Mouse (Mus musculus): Measurements from ENCODE around the gene Bnc2.

Gene Bnc2

DNA sequence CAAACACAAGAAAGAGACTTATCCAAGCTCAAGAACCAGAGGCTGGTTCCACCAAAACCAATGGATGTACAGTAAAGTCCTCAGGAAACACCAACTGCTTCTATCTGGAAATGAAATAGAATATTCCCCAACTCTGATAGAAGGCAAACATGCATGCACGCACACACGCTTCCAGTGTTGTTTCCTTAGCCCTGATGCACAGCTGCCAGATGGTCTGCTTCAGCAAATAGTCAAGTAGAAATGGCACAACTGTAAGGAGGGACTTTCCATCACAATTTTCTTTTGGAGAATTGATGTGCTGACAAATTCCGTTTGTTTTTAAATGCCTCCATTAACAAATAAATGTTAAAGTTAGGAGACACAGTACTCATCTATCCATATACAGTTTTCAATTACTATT lies 247.1 kb downstream of the Bnc2 start:
- no peak for DNase-seq (ENCODE audit: low spot score)

GRCm38 (mm10) chr4:84411431-84411830 lies 263.6 kb downstream of the Bnc2 start:
- DNase-seq (ENCODE audit: low spot score) = no peak

GRCm38 (mm10) chr4:84407328-84408028 lies 267.6 kb downstream of the Bnc2 start:
- peak; percentile 10 for DNase-seq (ENCODE audit: low spot score)

- no peak for DNase-seq (ENCODE audit: low spot score)
These were observed 271.5 kb downstream of the Bnc2 start for GRCm38 (mm10) chr4:84403356-84404145.

DNA sequence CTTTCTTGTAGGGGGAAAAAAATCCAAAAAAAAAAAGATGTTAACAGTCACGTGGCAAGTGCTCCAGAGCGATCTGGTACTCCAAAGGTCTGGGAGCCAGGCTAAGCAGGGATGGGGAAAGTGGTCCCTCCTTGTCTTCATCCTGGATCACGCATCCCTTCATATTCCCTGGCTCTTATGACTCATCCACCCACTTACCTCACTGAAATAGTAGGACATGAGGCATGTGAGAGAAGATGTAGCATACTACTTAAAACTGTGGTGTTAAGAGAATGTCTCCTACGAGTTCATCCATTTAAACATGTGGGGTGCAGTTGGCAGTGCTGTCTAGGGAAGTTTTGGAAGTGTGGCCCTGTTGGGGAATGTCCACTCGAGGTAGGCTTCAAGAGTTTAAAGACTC lies 286.1 kb downstream of the Bnc2 start:
- no peak for DNase-seq (ENCODE audit: low spot score)

- DNase-seq (ENCODE audit: low spot score) = no peak
These were observed 289.9 kb downstream of the Bnc2 start for GRCm38 (mm10) chr4:84385156-84385555.

GRCm38 (mm10) chr4:84379289-84379688 lies 295.8 kb downstream of the Bnc2 start:
- DNase-seq (ENCODE audit: low spot score) = no peak

GRCm38 (mm10) chr4:84377513-84377912 lies 297.6 kb downstream of the Bnc2 start:
- DNase-seq (ENCODE audit: low spot score) = no peak

DNA sequence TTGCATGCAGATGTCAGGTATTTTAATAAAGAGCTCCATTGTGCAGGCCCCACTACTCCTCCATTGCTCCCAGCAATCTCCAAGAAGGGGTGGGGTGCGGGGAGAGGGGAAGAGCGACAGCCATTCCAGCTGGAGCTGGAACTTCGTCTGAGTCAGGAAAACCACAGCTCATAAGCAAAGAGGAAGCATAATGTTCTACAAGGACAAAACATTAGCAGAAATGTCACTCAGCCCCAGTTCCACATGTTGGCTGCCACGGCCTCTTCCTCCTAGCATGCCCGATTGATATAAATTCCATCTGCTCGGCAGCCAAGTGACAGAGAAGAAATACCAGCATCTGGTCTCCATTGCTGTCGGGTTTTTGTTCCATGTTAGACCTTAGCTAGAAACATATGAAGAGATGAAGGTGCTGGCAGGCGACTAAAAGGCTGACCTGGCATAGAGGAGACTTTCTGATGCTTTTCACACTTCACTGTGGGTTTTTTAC lies 312.7 kb downstream of the Bnc2 start:
- DNase-seq (ENCODE audit: low spot score) = no peak

DNA sequence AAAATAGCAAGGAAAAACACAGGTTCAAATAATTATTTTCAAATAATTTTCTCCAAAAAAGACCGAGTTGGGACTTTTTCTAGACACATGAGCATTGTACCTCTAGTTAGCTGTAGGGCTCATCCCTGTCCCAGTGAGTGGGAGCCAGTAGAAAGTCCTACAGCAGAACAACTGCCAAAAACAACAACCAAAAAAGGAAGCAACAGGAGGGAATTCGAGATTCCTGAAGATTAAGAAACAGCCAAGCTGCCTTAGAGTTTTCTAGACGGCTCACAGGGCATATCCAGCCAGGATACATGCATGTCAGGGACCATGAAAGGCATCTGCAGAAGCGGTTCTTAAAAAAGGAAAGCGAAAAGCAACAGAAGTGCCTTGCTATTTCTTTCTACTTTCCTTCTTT lies 313.9 kb downstream of the Bnc2 start:
- no peak for DNase-seq (ENCODE audit: low spot score)

DNA sequence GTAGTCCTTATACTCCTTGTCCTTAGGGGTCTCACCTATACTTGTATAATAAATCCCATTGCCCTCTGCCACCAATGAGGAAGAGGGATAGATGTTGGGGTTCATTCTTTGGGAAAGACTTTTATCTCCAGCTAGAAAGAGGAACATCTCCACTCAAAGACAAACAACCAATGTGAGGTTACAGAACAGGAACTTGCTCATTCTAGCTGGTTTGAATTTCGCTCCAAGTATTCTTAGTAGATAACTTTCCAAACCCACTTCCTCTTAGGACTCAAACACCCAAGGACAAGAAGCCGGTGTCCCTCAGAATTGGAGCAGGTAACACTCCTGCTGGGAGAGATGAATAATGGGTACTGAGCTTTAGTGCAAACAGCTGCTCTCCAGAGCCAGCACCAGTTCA lies 315.1 kb downstream of the Bnc2 start:
- DNase-seq (ENCODE audit: low spot score) = no peak

- no peak for DNase-seq (ENCODE audit: low spot score)
These were observed 316.9 kb downstream of the Bnc2 start for GRCm38 (mm10) chr4:84358204-84358603.

GRCm38 (mm10) chr4:84357382-84357781 lies 317.7 kb downstream of the Bnc2 start:
- no peak for DNase-seq (ENCODE audit: low spot score)

GRCm38 (mm10) chr4:84356468-84357153 lies 318.5 kb downstream of the Bnc2 start:
- no peak for DNase-seq (ENCODE audit: low spot score)

DNA sequence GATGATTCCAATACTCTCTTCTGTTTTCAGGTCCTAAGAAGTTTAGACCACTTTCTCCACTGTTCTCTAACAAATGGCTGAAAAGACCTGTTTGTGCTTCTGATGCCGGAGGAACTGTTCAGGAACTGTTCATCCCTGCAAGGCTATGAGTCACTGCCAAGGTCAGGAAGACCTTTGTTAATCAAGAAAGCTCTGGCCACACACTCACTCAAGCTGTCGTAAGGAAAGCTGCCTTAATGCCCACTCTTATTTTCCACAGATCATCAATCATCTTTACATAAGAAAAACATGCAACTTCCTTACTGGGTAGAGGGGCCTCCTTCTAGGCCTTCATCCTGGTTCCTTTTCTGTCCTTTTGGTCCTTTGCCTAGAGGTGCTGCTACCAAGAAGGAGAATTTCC lies 322.4 kb downstream of the Bnc2 start:
- DNase-seq (ENCODE audit: low spot score) = no peak

GRCm38 (mm10) chr4:84349536-84349935 lies 325.5 kb downstream of the Bnc2 start:
- DNase-seq (ENCODE audit: low spot score) = no peak

DNA sequence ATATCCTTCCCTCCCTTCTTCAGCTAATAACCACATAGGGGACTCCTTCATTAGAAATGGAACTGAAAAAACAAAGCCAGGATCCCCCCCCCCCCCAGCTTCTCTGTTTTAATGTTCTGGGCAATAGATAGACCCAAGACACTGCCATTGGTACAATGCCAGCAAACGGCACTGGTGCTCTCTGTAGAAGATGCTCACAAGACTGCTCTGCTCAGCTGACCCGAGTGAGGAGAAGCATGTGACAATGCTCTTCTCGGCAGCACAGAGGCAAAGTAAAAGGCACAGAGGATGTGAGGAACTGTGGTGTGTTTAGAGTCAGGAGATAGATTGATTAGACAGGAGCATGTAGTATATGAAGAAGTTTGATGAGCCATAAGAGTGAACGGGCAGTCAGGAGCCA lies 335.9 kb downstream of the Bnc2 start:
- no peak for DNase-seq (ENCODE audit: low spot score)

DNA sequence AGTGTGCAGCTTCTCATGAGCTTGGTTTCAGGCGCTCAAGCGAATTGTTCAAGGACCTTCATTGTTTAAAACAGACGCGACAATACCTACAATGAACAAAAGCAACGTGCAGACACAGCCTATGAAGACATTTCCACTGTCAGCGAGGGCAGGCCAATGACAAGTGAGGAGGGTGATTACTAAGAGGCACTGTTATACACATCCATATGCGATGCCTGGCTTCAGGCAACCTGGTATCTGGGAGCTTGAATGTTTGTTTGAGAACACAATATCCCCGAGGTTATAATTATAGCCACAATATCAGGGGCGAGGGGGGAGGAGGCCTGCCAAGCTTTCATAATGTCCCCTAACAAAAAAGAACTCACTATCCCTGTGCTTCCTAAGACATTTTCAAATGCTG lies 343.1 kb downstream of the Bnc2 start:
- DNase-seq (ENCODE audit: low spot score) = no peak

GRCm38 (mm10) chr4:84331450-84331849 lies 343.6 kb downstream of the Bnc2 start:
- DNase-seq (ENCODE audit: low spot score) = no peak

GRCm38 (mm10) chr4:84330509-84330908 lies 344.6 kb downstream of the Bnc2 start:
- no peak for DNase-seq (ENCODE audit: low spot score)

- DNase-seq (ENCODE audit: low spot score) = no peak
These were observed 345.4 kb downstream of the Bnc2 start for GRCm38 (mm10) chr4:84329651-84330050.

GRCm38 (mm10) chr4:84324371-84324770 lies 350.7 kb downstream of the Bnc2 start:
- DNase-seq (ENCODE audit: low spot score) = no peak

DNA sequence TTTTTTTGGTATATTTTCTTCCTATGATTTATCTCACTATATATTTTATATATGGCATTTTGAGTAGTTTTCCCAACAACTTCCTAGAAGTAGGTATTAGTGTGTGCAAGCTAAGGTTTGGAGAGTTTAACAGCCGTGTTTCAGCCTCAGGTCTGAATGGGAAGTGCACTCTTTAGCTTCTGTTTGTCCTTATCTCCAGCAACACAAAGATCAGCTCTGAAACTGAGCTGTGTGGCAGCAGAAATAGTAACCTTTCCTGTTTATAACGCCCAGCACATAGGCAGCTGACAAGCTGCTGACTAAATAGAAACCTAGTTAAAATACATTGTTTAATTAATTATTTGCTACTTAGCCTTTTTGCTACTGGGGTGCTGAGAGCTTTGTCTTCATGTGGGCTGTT lies 353.5 kb downstream of the Bnc2 start:
- no peak for DNase-seq (ENCODE audit: low spot score)

All from testis, postnatal 14 days (tissue).